Mouse (Mus musculus) CH12.LX (cell line): Measurements from ENCODE around the gene Mgat4b. TPM values are rescaled to one million over a fixed set of nuclear protein-coding genes. Genes with fewer than 3 reads are reported as not detected.

Experiments
- DNase-seq: peaks from one replicate; pipeline ENCODE4 v3.0.0-alpha.2; 2013; ENCODE audit errors: extremely low read depth
- H3K27ac ChIP-seq: 2 replicates; pipeline ENCODE4 v1.5.1; 2012; ENCODE audit warnings: low read depth, mild to moderate bottlenecking, control low read depth, moderate library complexity; ENCODE audit not compliant: insufficient read depth
- H3K27me3 ChIP-seq: replicated peaks from 2 replicates; pipeline ENCODE3; 2012; ENCODE audit warnings: inconsistent platforms
- H3K36me3 ChIP-seq, 2 experiments: replicated peaks in 1 of 2; 2 replicates each; pipeline versions ENCODE3 to v1.6.1; 2012; ENCODE audit warnings: inconsistent platforms in 1 of 2, low read length in 1 of 2, mild to moderate bottlenecking in 1 of 2, mixed read lengths in 1 of 2, moderate library complexity in 1 of 2; ENCODE audit not compliant: control insufficient read depth in 1 of 2, insufficient read depth in 1 of 2
- H3K4me1 ChIP-seq, 2 experiments: 2 replicates each; pipeline ENCODE4 v1.6.1; 2012; ENCODE audit warnings: inconsistent platforms in 1 of 2, moderate library complexity in 1 of 2; ENCODE audit not compliant: insufficient read depth in 2 of 2, control insufficient read depth in 1 of 2
- H3K4me2 ChIP-seq: 2 replicates; pipeline ENCODE4 v1.6.1; 2012; ENCODE audit warnings: low read depth, mild to moderate bottlenecking, control low read depth; ENCODE audit not compliant: poor library complexity, insufficient read depth, severe bottlenecking
- H3K4me3 ChIP-seq, 3 experiments: fragments of 150-350 bp in 1 of 3; sonication (generic) in 1 of 3; replicated peaks in 1 of 3; 2 replicates each; pipeline versions ENCODE3 to v1.5.1; 2011 to 2012; ENCODE audit warnings: low read depth in 2 of 3, low read length in 2 of 3, mild to moderate bottlenecking in 2 of 3, moderate library complexity in 2 of 3, control low read depth in 1 of 3, improper control_type of control experiment in 1 of 3, inconsistent platforms in 1 of 3, mixed read lengths in 1 of 3; ENCODE audit not compliant: poor library complexity in 1 of 3
- H3K79me2 ChIP-seq: replicated peaks from 2 replicates; pipeline ENCODE4 v1.6.1; 2012; ENCODE audit warnings: mild to moderate bottlenecking, moderate library complexity; ENCODE audit not compliant: control insufficient read depth, poor library complexity, insufficient read depth, severe bottlenecking; ENCODE audit errors: extremely low read depth
- H3K9ac ChIP-seq: 2 replicates; pipeline ENCODE4 v1.6.1; 2012; ENCODE audit warnings: low read depth, mild to moderate bottlenecking, control low read depth, moderate library complexity; ENCODE audit not compliant: insufficient read depth
- H3K9me3 ChIP-seq: replicated peaks from 2 replicates; pipeline ENCODE3; 2012; ENCODE audit warnings: low read length, inconsistent platforms, mixed read lengths
- BHLHE40 ChIP-seq: IDR thresholded peaks from 2 replicates; pipeline ENCODE4 v1.6.1; 2011; ENCODE audit warnings: mild to moderate bottlenecking, low read depth, low read length, improper control_type of control experiment
- EP300 ChIP-seq: IDR thresholded peaks from 2 replicates; pipeline ENCODE4 v1.6.1; 2011; ENCODE audit warnings: low read length, improper control_type of control experiment
- IRF4 ChIP-seq: IDR thresholded peaks from 2 replicates; pipeline ENCODE4 v1.6.1; 2014; ENCODE audit warnings: low read depth, mild to moderate bottlenecking, inconsistent platforms, low read length, improper control_type of control experiment
- JUND ChIP-seq: conservative IDR thresholded peaks from 2 replicates; pipeline ENCODE4 v1.6.1; 2011; ENCODE audit warnings: low read depth, low read length, improper control_type of control experiment
- MAFK ChIP-seq: IDR thresholded peaks from 2 replicates; pipeline ENCODE4 v1.6.1; 2011; ENCODE audit warnings: low read length, improper control_type of control experiment; ENCODE audit not compliant: insufficient replicate concordance
- MEF2A ChIP-seq: IDR thresholded peaks from 2 replicates; pipeline ENCODE4 v1.6.1; 2014; ENCODE audit warnings: low read depth, mild to moderate bottlenecking, inconsistent platforms, low read length, improper control_type of control experiment, borderline replicate concordance
- MXI1 ChIP-seq: IDR thresholded peaks from 2 replicates; pipeline ENCODE4 v1.6.1; 2011; ENCODE audit warnings: mild to moderate bottlenecking, low read depth, low read length, improper control_type of control experiment
- NRF1 ChIP-seq: IDR thresholded peaks from 2 replicates; pipeline ENCODE4 v1.6.1; 2014; ENCODE audit warnings: low read depth, mild to moderate bottlenecking, inconsistent platforms, low read length, improper control_type of control experiment, moderate library complexity
- POLR2A ChIP-seq: IDR thresholded peaks from 2 replicates; pipeline ENCODE4 v1.6.1; 2011; ENCODE audit warnings: low read depth, mild to moderate bottlenecking, improper control_type of control experiment, low read length
- RCOR1 ChIP-seq: conservative IDR thresholded peaks from 2 replicates; pipeline ENCODE4 v1.6.1; 2012; ENCODE audit warnings: low read depth, mild to moderate bottlenecking, inconsistent platforms, low read length, improper control_type of control experiment
- SIN3A ChIP-seq: IDR thresholded peaks from 2 replicates; pipeline ENCODE4 v1.6.1; 2012; ENCODE audit warnings: low read length, improper control_type of control experiment, inconsistent platforms
- SMC3 ChIP-seq: IDR thresholded peaks from 2 replicates; pipeline ENCODE4 v1.6.1; 2011; ENCODE audit warnings: low read depth, low read length, improper control_type of control experiment
- USF2 ChIP-seq: conservative IDR thresholded peaks from 2 replicates; pipeline ENCODE4 v1.6.1; 2011; ENCODE audit warnings: low read depth, low read length, improper control_type of control experiment
- ZC3H11A ChIP-seq: IDR thresholded peaks from 2 replicates; pipeline ENCODE4 v1.6.1; 2012; ENCODE audit warnings: low read depth, mild to moderate bottlenecking, inconsistent platforms, low read length, improper control_type of control experiment
- ZMIZ1 ChIP-seq: IDR thresholded peaks from 2 replicates; pipeline ENCODE4 v1.6.1; 2012; ENCODE audit warnings: low read depth, mild to moderate bottlenecking, inconsistent platforms, low read length, improper control_type of control experiment
- ZNF384 ChIP-seq: IDR thresholded peaks from 2 replicates; pipeline ENCODE4 v1.6.1; 2012; ENCODE audit warnings: low read depth, low read length, improper control_type of control experiment, inconsistent platforms
- dilution Hi-C: fragments of 300-500 bp; cut with MboI; formaldehyde crosslinking; loops from 2 replicates; pipeline ENCODE4 v1.14.3; 2020; ENCODE audit warnings: low sequenced_read_pairs; ENCODE audit not compliant: extremely low pct_unique_long_range_greater_than_20kb, extremely low pct_ligation_motif_present
- in situ Hi-C: fragments of 300-500 bp; cut with MboI; formaldehyde crosslinking; loops from 3 replicates; pipeline ENCODE4 v1.14.3; 2019; ENCODE audit warnings: low sequenced_read_pairs, low pct_ligation_motif_present, low pct_unique_long_range_greater_than_20kb, mixed read lengths
- polyA plus RNA-seq: library from polyadenylated mRNA; unstranded; fragments of >175 nt; gene quantifications from 2 replicates; pipeline ENCODE4 v1.2.1, GENCODE M21; 2012; ENCODE audit warnings: low read depth; ENCODE audit not compliant: insufficient read length
- total RNA-seq, 2 experiments: library from RNA; depleted of rRNA; stranded (reverse); fragments of 300-350 nt in 1 of 2; fragments of >200 nt in 1 of 2; gene quantifications; 2 replicates each; pipeline ENCODE4 v1.2.3; 2012 to 2014

The Mgat4b gene
- total and polyA plus RNA-seq, 3 experiments = 4.6 to 27.4 (median 16.2) TPM

- Histone ChIP-seq H3K36me3 (peaks cover 65 to 89% of the 10 kb centered on the region in 2 experiments), H3K27me3 (no peaks in the 10 kb centered on the region), H3K4me2 (no peak overlapping the region), H3K9ac (no peak overlapping the region), H3K4me3 (no peak overlapping the region), H3K27ac (0 out of 2 replicates have a peak overlapping the region, but pooled peaks have one; percentile 15), H3K9me3 (no peaks in the 10 kb centered on the region), H3K79me2 (no peaks in the 10 kb centered on the region), H3K4me1 (peaks cover 0 to 25% of the 10 kb centered on the region in 2 experiments; a peak in 2 of 4 replicates)
- TF ChIP-seq IRF4 = no peak
- 0 out of 2 replicates have a peak, but pooled peaks have one; percentile 19 for TF ChIP-seq MXI1
- peak; percentile 63; the same call in 1 of the 2 replicates for TF ChIP-seq ZMIZ1
- dilution Hi-C loops (no loop called here), in situ Hi-C loops (no loop called here)
- no peak for DNase-seq
Measured at GRCm38 (mm10) chr11:50197500-50197899, 13.2 kb upstream of the Mgat4b start.

- H3K27me3 ChIP-seq = no peaks in the 10 kb centered on the region
- H3K4me3 ChIP-seq = no peak overlapping the region
- in situ Hi-C loops = no loop called here
- no peak for DNase-seq
- peak overlapping the region; percentile 2; the same call in 1 of the 2 replicates for H3K27ac ChIP-seq
- TF ChIP-seq EP300 (no peak), USF2 (no peak), MEF2A (no peak), IRF4 (no peak), SIN3A (no peak), ZC3H11A (no peak), BHLHE40 (no peak), JUND (no peak), NRF1 (no peak), POLR2A (0 out of 2 replicates have a peak, but pooled peaks have one; percentile 19), SMC3 (no peak), RCOR1 (no peak), ZMIZ1 (peak; percentile 23; the same call in 1 of the 2 replicates), MAFK (no peak), ZNF384 (0 out of 2 replicates have a peak, but pooled peaks have one; percentile 5)
- dilution Hi-C loops = no loop called here
- no peaks in the 10 kb centered on the region for H3K79me2 ChIP-seq
- H3K4me1 ChIP-seq = peaks cover 0 to 19% of the 10 kb centered on the region in 2 experiments; a peak in 2 of 4 replicates
- no peaks in the 10 kb centered on the region for H3K9me3 ChIP-seq
- H3K4me2 ChIP-seq = no peak overlapping the region
- no peak overlapping the region for H3K9ac ChIP-seq
- peaks cover 70 to 93% of the 10 kb centered on the region in 2 experiments for H3K36me3 ChIP-seq
Measured at GRCm38 (mm10) chr11:50198219-50198846, 12.4 kb upstream of the Mgat4b start.
